10 mouse cellular contexts compared by ENCODE assay signal in genomic region chr7:97345229-97345871, GRCm38 (mm10). TPM values are rescaled to one million over a fixed set of nuclear protein-coding genes. Genes with fewer than 3 reads are reported as not detected.
DNase-seq lines count a peak whose midpoint lies in the region; ATAC-seq and TF ChIP-seq lines count a peak whose summit lies in the region.
"Had no signal": no experiment of that assay in that cellular context is flagged by ENCODE, and none has a peak within 500 bp of the region (broad histone marks: within the 10 kb centered on the region; RNA-seq: fewer than 3 reads in every experiment).

No protein-coding gene starts in this region.

- H3K36me3 ChIP-seq in lung, embryonic 14.5 days (ENCODE audit: insufficient read depth) = 0 out of 2 replicates have a peak, but pooled peaks cover 6% of the 10 kb centered on the region
- H3K36me3 ChIP-seq: G1E had no signal

- no peaks in the 10 kb centered on the region for H3K27me3 ChIP-seq in lung, embryonic 14.5 days (ENCODE audit: insufficient read depth, low read length)
- H3K27me3 ChIP-seq: embryonic facial prominence, embryonic 13.5 days had no signal

- 0 out of 2 replicates have a peak, but pooled peaks cover 6% of the 10 kb centered on the region for H3K4me1 ChIP-seq in lung, embryonic 14.5 days (ENCODE audit: insufficient read depth)
- peaks cover 10% of the 10 kb centered on the region for H3K4me1 ChIP-seq in cortical plate, adult 2 months (ENCODE audit: control insufficient read depth, insufficient read depth, low read length)

- no peak overlapping the region for H3K4me2 ChIP-seq in lung, embryonic 14.5 days
- H3K4me2 ChIP-seq: embryonic facial prominence, embryonic 13.5 days had no signal

- peak; percentile 40 for ATAC-seq in lung, embryonic 14.5 days (ENCODE audit: insufficient read depth)

- no peak overlapping the region for H3K4me3 ChIP-seq in lung, embryonic 14.5 days (ENCODE audit: low read depth, low read length)
- no peak overlapping the region for H3K4me3 ChIP-seq in cortical plate, adult 2 months (ENCODE audit: insufficient read depth, low read length)
- H3K4me3 ChIP-seq: embryonic facial prominence, embryonic 13.5 days had no signal

- H3K9ac ChIP-seq in lung, embryonic 14.5 days = no peak overlapping the region; the same call in 1 of the 2 replicates
- H3K9ac ChIP-seq: embryonic facial prominence, embryonic 13.5 days had no signal

- intact Hi-C loops in heart, postnatal 10 days (cut with DNase I) = no loop called here
- intact Hi-C loops in left cerebral cortex, postnatal 36 days (cut with DNase I) = no loop called here

- H3K9me3 ChIP-seq in lung, embryonic 14.5 days (ENCODE audit: low read depth, low read length) = no peaks in the 10 kb centered on the region
- H3K9me3 ChIP-seq: embryonic facial prominence, embryonic 13.5 days; G1E had no signal

- H3K27ac ChIP-seq in lung, embryonic 14.5 days (ENCODE audit: low read depth) = no peak overlapping the region
- 0 out of 2 replicates have a peak overlapping the region, but pooled peaks have one; percentile 63 for H3K27ac ChIP-seq in cortical plate, adult 2 months (ENCODE audit: insufficient read depth, low read length)
- H3K27ac ChIP-seq: embryonic facial prominence, embryonic 13.5 days had no signal

- TF ChIP-seq POLR2A in cortical plate, adult 2 months (IDR thresholded peaks at IDR 0.05; ENCODE audit: extremely low read depth, insufficient read depth, low read length) = no peak

- whole genome bisulfite sequencing in lung, embryonic 14.5 days = 36% methylated on average over 10 of the region's 10 CpGs

- no peak for TF ChIP-seq CTCF in lung, embryonic 14.5 days (IDR thresholded peaks at IDR 0.05; ENCODE audit: low read depth)
- no peak for TF ChIP-seq CTCF in cortical plate, adult 2 months (IDR thresholded peaks at IDR 0.05; ENCODE audit: extremely low read depth, insufficient read depth, low read length)

- DNase-seq in lung, embryonic 14.5 days = peak; percentile 52
- no peak for DNase-seq in lung, postnatal 25 days (ENCODE audit: low spot score)
- DNase-seq in heart, postnatal 10 days = peak; percentile 51 to 52
- DNase-seq in left cerebral cortex, postnatal 36 days (ENCODE audit: low spot score in 2 of 2) = peak; percentile 85 to 87
- no peak for DNase-seq in spleen, adult 12 weeks (ENCODE audit: low spot score)
- no peak for DNase-seq in thymus, postnatal 14 days
- DNase-seq in embryo, embryonic 10.5 days (ENCODE audit: low spot score) = no peak

RNA-seq across cellular contexts. Expression of gene Kctd21, which starts 13.2 kb away (rescaled TPM):
- polyA plus RNA-seq in lung, embryonic 14.5 days (2014; fragmentation: Nextera tagmentation; extraction: Ambion mirVana) = 4.7 and 5.7 TPM in 2 replicates
- 14.3 and 14.8 TPM in 2 replicates for polyA plus RNA-seq in cortical plate, adult 2 months (2012; rRNA removed)
- 1 to 10 TPM; 1.4 to 2.7 TPM for total RNA-seq in heart, postnatal 10 days (2021)
- total RNA-seq in left cerebral cortex, postnatal 36 days (2021) = 10 to 100 TPM; 12.9 to 13.5 TPM

RNA-seq across cellular contexts. Expression of gene Usp35, which starts 13.5 kb away (rescaled TPM):
- polyA plus RNA-seq in lung, embryonic 14.5 days (2014; fragmentation: Nextera tagmentation; extraction: Ambion mirVana) = 2.1 TPM in 2 replicates
- 15.9 and 16.4 TPM in 2 replicates for polyA plus RNA-seq in cortical plate, adult 2 months (2012; rRNA removed)
- total RNA-seq in heart, postnatal 10 days (2021) = 1 to 10 TPM; 1.5 to 1.7 TPM
- total RNA-seq in left cerebral cortex, postnatal 36 days (2021) = 10 to 100 TPM; 16.7 to 19.3 TPM

RNA-seq across cellular contexts. Expression of gene Alg8, which starts 26.1 kb away (rescaled TPM):
- polyA plus RNA-seq in lung, embryonic 14.5 days (2014; fragmentation: Nextera tagmentation; extraction: Ambion mirVana) = 42.4 and 45.1 TPM in 2 replicates
- 11.9 and 13.2 TPM in 2 replicates for polyA plus RNA-seq in cortical plate, adult 2 months (2012; rRNA removed)
- total RNA-seq in heart, postnatal 10 days (2021) = 1 to 10 TPM; 7.7 to 7.8 TPM
- 10 to 100 TPM in 1 of 2 experiments, 1 to 10 TPM in 1; 7.9 to 11.8 TPM for total RNA-seq in left cerebral cortex, postnatal 36 days (2021)

RNA-seq across cellular contexts. Expression of gene Ndufc2, which starts 54.5 kb away (rescaled TPM):
- polyA plus RNA-seq in lung, embryonic 14.5 days (2014; fragmentation: Nextera tagmentation; extraction: Ambion mirVana) = 345 and 369 TPM in 2 replicates
- polyA plus RNA-seq in cortical plate, adult 2 months (2012; rRNA removed) = 215 and 243 TPM in 2 replicates
- 100 to 1,000 TPM; 525 to 575 TPM for total RNA-seq in heart, postnatal 10 days (2021)
- total RNA-seq in left cerebral cortex, postnatal 36 days (2021) = 100 to 1,000 TPM; 202 to 220 TPM

Comparison
In these comparisons a context has a peak if more than half of its experiments do, and no peak if none do; other contexts are left out.
1. DNase-seq: peak in lung, embryonic 14.5 days (single experiment), heart, postnatal 10 days (2 of 2) and left cerebral cortex, postnatal 36 days (2 of 2); none in lung, postnatal 25 days (single experiment), spleen, adult 12 weeks (single experiment), thymus, postnatal 14 days (single experiment) and embryo, embryonic 10.5 days (single experiment).
2. RNA of gene Usp35, which starts 13.5 kb away (total RNA-seq): 16.7 to 19.3 TPM in left cerebral cortex, postnatal 36 days; 1.5 to 1.7 TPM in heart, postnatal 10 days; every median in the first group is over 4 times any median in the second.